Mouse (Mus musculus): ENCODE results near the gene Elf4.

DNA sequence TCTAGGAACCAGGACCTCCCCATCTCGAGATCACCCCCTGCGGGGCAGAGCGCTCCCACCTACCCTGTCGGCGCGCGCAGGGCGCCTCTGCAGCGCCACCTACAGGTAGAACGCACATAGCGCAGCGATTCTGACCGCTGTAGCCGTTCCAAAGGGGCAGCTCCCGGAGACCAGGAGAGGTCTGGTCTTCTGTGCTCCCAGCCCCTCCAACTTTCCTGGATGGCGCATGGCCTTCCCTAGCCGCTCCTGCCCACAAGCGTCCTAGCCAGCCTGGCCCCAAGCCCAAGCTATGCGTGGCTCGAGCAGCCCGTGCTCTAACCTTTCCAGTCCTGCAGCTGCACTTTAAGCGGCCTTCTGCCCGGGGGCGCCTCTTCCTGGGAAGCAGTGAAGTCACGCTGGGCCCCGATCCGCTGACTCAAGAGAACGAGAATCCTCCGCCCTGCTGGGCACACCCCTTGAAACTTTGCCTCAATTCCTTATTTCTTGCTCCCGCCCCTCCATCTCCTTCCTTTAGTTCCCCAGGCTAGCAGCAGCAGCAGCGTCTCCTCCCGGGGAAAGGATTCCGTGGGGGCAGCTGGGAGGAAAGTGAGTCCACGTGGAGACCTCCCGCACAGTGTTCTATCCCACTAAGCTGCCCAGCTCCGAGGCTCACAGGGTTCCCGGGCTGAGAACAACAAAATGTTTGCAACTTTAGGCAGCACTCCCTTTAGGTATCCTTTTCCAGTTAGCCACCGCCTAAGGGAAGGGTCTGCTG lies at the start of gene Elf4:
- TF ChIP-seq CTCF (IDR thresholded peaks at IDR 0.05; ENCODE audit: low read depth) (peak; percentile 91), EP300 (IDR thresholded peaks at IDR 0.05; ENCODE audit: low read depth) (no peak)
